Mouse (Mus musculus): ENCODE measurements around the gene Zfp423. TPM values are rescaled to one million over a fixed set of nuclear protein-coding genes. Genes with fewer than 3 reads are reported as not detected.

The Zfp423 gene
- polyA plus RNA-seq, 1 experiment: not detected

DNA sequence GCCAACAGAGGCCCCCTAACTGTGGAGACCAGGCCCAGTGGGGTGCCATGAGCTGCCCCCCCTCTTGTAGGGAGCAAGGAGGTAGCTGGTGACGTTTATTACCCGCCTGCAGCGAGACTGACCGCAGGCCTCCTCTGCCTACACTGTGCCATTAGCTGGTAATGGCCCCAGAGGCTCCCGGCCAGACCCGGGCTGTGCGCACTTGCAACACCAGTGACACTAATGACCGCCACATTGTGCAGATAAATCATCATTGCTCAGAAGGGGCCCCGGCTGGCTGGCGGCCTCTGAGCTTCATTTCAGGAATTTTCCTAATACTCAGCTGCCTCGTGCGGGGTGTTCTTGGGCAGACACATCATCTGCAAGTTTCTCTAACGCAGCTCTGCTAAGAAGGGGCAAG is 206.7 kb downstream of the Zfp423 start:
- Histone ChIP-seq H3K27ac (ENCODE audit: insufficient read depth, low read depth, low read length) (no peak overlapping the region), H3K4me3 (ENCODE audit: insufficient read depth, low read depth, low read length) (no peak overlapping the region), H3K4me1 (ENCODE audit: control insufficient read depth, insufficient read depth, low read length) (peaks cover 5% of the 10 kb centered on the region; the same call in 1 of the 2 replicates)
- 91% methylated on average over 13 of the region's 13 CpGs for WGBS
- TF ChIP-seq POLR2A (IDR thresholded peaks at IDR 0.05; ENCODE audit: insufficient read depth, low read depth, low read length): no peak
- no peak for TF ChIP-seq CTCF (IDR thresholded peaks at IDR 0.05; ENCODE audit: insufficient read depth, low read depth, low read length)

DNA sequence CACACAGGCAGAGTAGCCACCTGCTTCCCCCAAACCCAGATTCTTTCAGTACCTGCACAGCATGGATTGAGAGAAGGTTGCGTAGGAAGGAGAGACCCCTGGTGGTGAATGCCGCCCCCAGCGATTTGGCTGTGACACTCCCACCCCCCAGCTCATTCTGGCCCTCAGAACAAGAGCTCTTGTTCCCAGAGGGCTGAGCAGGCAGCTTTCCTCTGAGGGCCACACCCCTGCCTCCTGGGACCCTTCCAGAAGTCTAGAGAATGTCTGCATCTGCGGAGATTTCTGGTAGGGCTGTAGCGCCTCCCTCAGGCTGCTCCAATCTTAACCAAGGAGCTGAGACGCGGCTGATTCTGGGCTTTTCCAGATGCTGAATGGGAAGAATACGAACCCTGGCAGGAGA is 211.8 kb downstream of the Zfp423 start:
- no peak overlapping the region for H3K27ac ChIP-seq (ENCODE audit: insufficient read depth, low read depth, low read length)
- no peak for TF ChIP-seq POLR2A (IDR thresholded peaks at IDR 0.05; ENCODE audit: insufficient read depth, low read depth, low read length)
- TF ChIP-seq CTCF (IDR thresholded peaks at IDR 0.05; ENCODE audit: insufficient read depth, low read depth, low read length): no peak
- H3K4me3 ChIP-seq (ENCODE audit: insufficient read depth, low read depth, low read length): no peak overlapping the region
- H3K4me1 ChIP-seq (ENCODE audit: control insufficient read depth, insufficient read depth, low read length): peaks cover 26% of the 10 kb centered on the region
- WGBS: 48% methylated on average over 8 of the region's 8 CpGs

GRCm38 (mm10) chr8:87747142-87747541 is 212.3 kb downstream of the Zfp423 start:
- Histone ChIP-seq H3K4me3 (ENCODE audit: insufficient read depth, low read depth, low read length) (no peak overlapping the region), H3K27ac (ENCODE audit: insufficient read depth, low read depth, low read length) (no peak overlapping the region), H3K4me1 (ENCODE audit: control insufficient read depth, insufficient read depth, low read length) (peaks cover 30% of the 10 kb centered on the region)
- TF ChIP-seq POLR2A (IDR thresholded peaks at IDR 0.05; ENCODE audit: insufficient read depth, low read depth, low read length) (no peak), CTCF (IDR thresholded peaks at IDR 0.05; ENCODE audit: insufficient read depth, low read depth, low read length) (no peak)
- 43% methylated on average over 8 of the region's 8 CpGs for WGBS

GRCm38 (mm10) chr8:87746072-87746471 is 213.3 kb downstream of the Zfp423 start:
- Histone ChIP-seq H3K27ac (ENCODE audit: insufficient read depth, low read depth, low read length) (no peak overlapping the region), H3K4me3 (ENCODE audit: insufficient read depth, low read depth, low read length) (no peak overlapping the region), H3K4me1 (ENCODE audit: control insufficient read depth, insufficient read depth, low read length) (peaks cover 36% of the 10 kb centered on the region)
- WGBS: 25% methylated on average over 14 of the region's 14 CpGs
- TF ChIP-seq POLR2A (IDR thresholded peaks at IDR 0.05; ENCODE audit: insufficient read depth, low read depth, low read length) (no peak), CTCF (IDR thresholded peaks at IDR 0.05; ENCODE audit: insufficient read depth, low read depth, low read length) (no peak)

DNA sequence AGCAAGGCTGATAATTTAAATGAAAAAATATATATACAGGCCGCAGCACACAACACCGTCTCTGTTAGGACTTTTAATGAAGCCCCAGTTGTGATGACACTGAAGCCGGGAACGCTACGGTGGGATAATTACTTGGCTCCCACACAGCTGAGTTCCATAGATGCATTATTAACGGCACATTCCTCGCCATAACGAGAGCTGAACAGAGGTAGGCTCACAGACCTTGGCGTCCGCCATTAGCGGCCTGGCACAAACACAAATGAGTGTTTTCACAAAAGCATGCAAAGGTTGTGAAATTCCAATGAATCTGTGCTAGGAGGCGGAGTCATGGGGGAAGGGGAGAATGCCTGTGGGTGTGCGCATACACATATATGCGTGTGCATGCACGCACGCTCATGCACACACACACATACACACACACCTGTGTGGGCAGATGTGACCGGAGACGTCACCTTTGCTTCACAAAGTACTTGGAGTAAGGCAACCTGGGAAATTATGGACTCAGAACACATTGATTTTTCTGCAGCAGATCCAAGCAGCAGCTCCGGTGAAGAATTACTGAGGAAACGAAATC is 214.2 kb downstream of the Zfp423 start:
- no peak for TF ChIP-seq POLR2A (IDR thresholded peaks at IDR 0.05; ENCODE audit: insufficient read depth, low read depth, low read length)
- TF ChIP-seq CTCF (IDR thresholded peaks at IDR 0.05; ENCODE audit: insufficient read depth, low read depth, low read length): no peak
- H3K4me3 ChIP-seq (ENCODE audit: insufficient read depth, low read depth, low read length): no peak overlapping the region
- H3K27ac ChIP-seq (ENCODE audit: insufficient read depth, low read depth, low read length): no peak overlapping the region
- 52% methylated on average over 20 of the region's 20 CpGs for WGBS
- peaks cover 35% of the 10 kb centered on the region for H3K4me1 ChIP-seq (ENCODE audit: control insufficient read depth, insufficient read depth, low read length)

DNA sequence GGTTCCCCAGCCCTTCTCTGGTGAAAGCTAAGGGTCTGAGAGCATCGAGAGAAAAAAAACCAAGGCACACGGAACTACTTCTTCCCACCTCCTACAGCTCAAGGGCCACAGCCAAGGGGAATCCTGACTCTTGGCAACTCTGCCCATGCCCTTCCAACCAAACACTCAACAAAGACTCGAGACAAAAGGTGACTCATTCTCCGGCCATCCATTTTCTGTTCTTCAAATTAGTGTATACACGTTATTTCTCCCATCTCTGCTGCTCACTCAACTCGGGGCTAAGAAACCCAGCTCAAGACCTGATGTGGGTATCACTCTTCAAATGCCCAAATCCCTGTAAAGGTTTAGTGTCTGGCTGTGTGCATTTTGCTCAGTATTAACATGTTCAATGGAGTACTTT is 214.8 kb downstream of the Zfp423 start:
- TF ChIP-seq CTCF (IDR thresholded peaks at IDR 0.05; ENCODE audit: insufficient read depth, low read depth, low read length) (no peak), POLR2A (IDR thresholded peaks at IDR 0.05; ENCODE audit: insufficient read depth, low read depth, low read length) (no peak)
- Histone ChIP-seq H3K4me1 (ENCODE audit: control insufficient read depth, insufficient read depth, low read length) (peaks cover 35% of the 10 kb centered on the region), H3K27ac (ENCODE audit: insufficient read depth, low read depth, low read length) (no peak overlapping the region), H3K4me3 (ENCODE audit: insufficient read depth, low read depth, low read length) (no peak overlapping the region)
- 57% methylated on average over 6 of the region's 6 CpGs for WGBS

GRCm38 (mm10) chr8:87742016-87742415 is 217.4 kb downstream of the Zfp423 start:
- 65% methylated on average over 19 of the region's 19 CpGs for WGBS
- TF ChIP-seq POLR2A (IDR thresholded peaks at IDR 0.05; ENCODE audit: insufficient read depth, low read depth, low read length): no peak
- no peak for TF ChIP-seq CTCF (IDR thresholded peaks at IDR 0.05; ENCODE audit: insufficient read depth, low read depth, low read length)
- Histone ChIP-seq H3K27ac (ENCODE audit: insufficient read depth, low read depth, low read length) (no peak overlapping the region), H3K4me3 (ENCODE audit: insufficient read depth, low read depth, low read length) (no peak overlapping the region), H3K4me1 (ENCODE audit: control insufficient read depth, insufficient read depth, low read length) (peaks cover 33% of the 10 kb centered on the region)

GRCm38 (mm10) chr8:87740946-87741530 is 218.4 kb downstream of the Zfp423 start:
- H3K4me1 ChIP-seq (ENCODE audit: control insufficient read depth, insufficient read depth, low read length): peaks cover 27% of the 10 kb centered on the region
- no peak for TF ChIP-seq CTCF (IDR thresholded peaks at IDR 0.05; ENCODE audit: insufficient read depth, low read depth, low read length)
- no peak for TF ChIP-seq POLR2A (IDR thresholded peaks at IDR 0.05; ENCODE audit: insufficient read depth, low read depth, low read length)
- H3K27ac ChIP-seq (ENCODE audit: insufficient read depth, low read depth, low read length): no peak overlapping the region
- no peak overlapping the region for H3K4me3 ChIP-seq (ENCODE audit: insufficient read depth, low read depth, low read length)
- 54% methylated on average over 11 of the region's 11 CpGs for WGBS

DNA sequence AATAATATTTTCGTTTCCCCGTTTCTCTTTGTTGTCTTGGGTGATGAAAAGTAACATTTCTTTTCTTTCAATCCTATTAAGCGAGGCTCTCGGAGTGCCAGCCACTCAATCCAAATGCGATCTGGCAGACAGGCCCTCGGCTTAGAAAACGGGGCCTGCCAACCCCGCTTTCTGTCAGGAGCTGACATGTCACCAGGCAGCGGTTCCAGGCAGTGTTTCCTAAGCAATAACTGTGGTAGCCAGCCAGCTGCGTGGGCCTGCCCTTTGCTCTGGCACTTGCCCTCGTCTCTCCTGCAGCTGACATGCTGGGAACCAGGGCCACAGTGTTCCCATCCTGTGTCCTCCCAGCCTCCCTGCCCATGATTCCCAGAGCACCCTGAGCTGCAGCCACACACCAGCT is 221.5 kb downstream of the Zfp423 start:
- H3K4me3 ChIP-seq (ENCODE audit: insufficient read depth, low read depth, low read length): no peak overlapping the region
- H3K27ac ChIP-seq (ENCODE audit: insufficient read depth, low read depth, low read length): no peak overlapping the region
- TF ChIP-seq CTCF (IDR thresholded peaks at IDR 0.05; ENCODE audit: insufficient read depth, low read depth, low read length): no peak
- no peak for TF ChIP-seq POLR2A (IDR thresholded peaks at IDR 0.05; ENCODE audit: insufficient read depth, low read depth, low read length)
- WGBS: 65% methylated on average over 11 of the region's 11 CpGs
- peaks cover 27% of the 10 kb centered on the region for H3K4me1 ChIP-seq (ENCODE audit: control insufficient read depth, insufficient read depth, low read length)
